Mouse (Mus musculus): ENCODE measurements at regions not wholly inside any gene's neighbourhood (a gene's known extent, or its start where the extent isn't known, plus 50 kb on each side); places are given as distances from the start of the nearest gene placed in this dataset.

GRCm38 (mm10) chr10:56485746-56486145, 108.6 kb downstream of the Gja1 start:
- H3K9ac ChIP-seq (ENCODE audit: insufficient read depth, low read depth, low read length, poor library complexity, severe bottlenecking), result no peak overlapping the region
- in situ Hi-C loops (cut with MboI; ENCODE audit: low sequenced_read_pairs in 2 of 2, unreplicated experiment in 2 of 2), result no loop called here
- TF ChIP-seq CHD2 (IDR thresholded peaks at IDR 0.05; ENCODE audit: low read depth, low read length) (no peak), HCFC1 (IDR thresholded peaks at IDR 0.05; ENCODE audit: borderline replicate concordance, insufficient read depth, low read length) (no peak), MAFK (IDR thresholded peaks at IDR 0.05; ENCODE audit: insufficient read depth, low read depth, low read length) (no peak)
- H3K9me3 ChIP-seq (ENCODE audit: control insufficient read depth, insufficient read depth, low read depth, low read length), result no peaks in the 10 kb centered on the region
- no peaks in the 10 kb centered on the region for H3K36me3 ChIP-seq (ENCODE audit: control insufficient read depth, insufficient read depth, low read length, poor library complexity, severe bottlenecking)
- H3K4me3 ChIP-seq (ENCODE audit: insufficient read depth in 1 of 2, low read depth in 1 of 2, low read length in 2 of 2, poor library complexity in 1 of 2, severe bottlenecking in 1 of 2), result no peak overlapping the region
- DNase-seq (ENCODE audit: low read depth, low spot score), result no peak
- peaks cover 0 to 5% of the 10 kb centered on the region in 2 experiments; a peak in 1 of 4 replicates for H3K4me1 ChIP-seq (ENCODE audit: control insufficient read depth in 2 of 2, insufficient read depth in 2 of 2, low read length in 2 of 2, poor library complexity in 1 of 2)
- no peak overlapping the region for H3K27ac ChIP-seq (ENCODE audit: insufficient read depth, low read depth, low read length, poor library complexity, severe bottlenecking)

GRCm38 (mm10) chr10:56486584-56486983, 109.5 kb downstream of the Gja1 start:
- Histone ChIP-seq H3K9ac (ENCODE audit: insufficient read depth, low read depth, low read length, poor library complexity, severe bottlenecking) (no peak overlapping the region), H3K27ac (ENCODE audit: insufficient read depth, low read depth, low read length, poor library complexity, severe bottlenecking) (no peak overlapping the region), H3K9me3 (ENCODE audit: control insufficient read depth, insufficient read depth, low read depth, low read length) (no peaks in the 10 kb centered on the region), H3K4me1 (ENCODE audit: control insufficient read depth in 2 of 2, insufficient read depth in 2 of 2, low read length in 2 of 2, poor library complexity in 1 of 2) (peaks cover 0 to 5% of the 10 kb centered on the region in 2 experiments; a peak in 1 of 4 replicates), H3K36me3 (ENCODE audit: control insufficient read depth, insufficient read depth, low read length, poor library complexity, severe bottlenecking) (no peaks in the 10 kb centered on the region), H3K4me3 (ENCODE audit: insufficient read depth in 1 of 2, low read depth in 1 of 2, low read length in 2 of 2, poor library complexity in 1 of 2, severe bottlenecking in 1 of 2) (no peak overlapping the region)
- TF ChIP-seq HCFC1 (IDR thresholded peaks at IDR 0.05; ENCODE audit: borderline replicate concordance, insufficient read depth, low read length) (no peak), MAFK (IDR thresholded peaks at IDR 0.05; ENCODE audit: insufficient read depth, low read depth, low read length) (peak; percentile 68; the same call in 1 of the 2 replicates), ZNF384 (IDR thresholded peaks at IDR 0.05; ENCODE audit: low read depth, low read length) (no peak), CHD2 (IDR thresholded peaks at IDR 0.05; ENCODE audit: low read depth, low read length) (no peak)
- DNase-seq (ENCODE audit: low read depth, low spot score), result peak; percentile 34
- in situ Hi-C loops (cut with MboI; ENCODE audit: low sequenced_read_pairs in 2 of 2, unreplicated experiment in 2 of 2), result no loop called here

- no peak for DNase-seq (ENCODE audit: low read depth, low spot score)
- H3K27ac ChIP-seq (ENCODE audit: insufficient read depth, low read depth, low read length, poor library complexity, severe bottlenecking), result no peak overlapping the region
- H3K4me3 ChIP-seq (ENCODE audit: insufficient read depth in 1 of 2, low read depth in 1 of 2, low read length in 2 of 2, poor library complexity in 1 of 2, severe bottlenecking in 1 of 2), result no peak overlapping the region
- no peak for TF ChIP-seq ZNF384 (IDR thresholded peaks at IDR 0.05; ENCODE audit: low read depth, low read length)
- no peak overlapping the region for H3K9ac ChIP-seq (ENCODE audit: insufficient read depth, low read depth, low read length, poor library complexity, severe bottlenecking)
- H3K4me1 ChIP-seq (ENCODE audit: control insufficient read depth in 2 of 2, insufficient read depth in 2 of 2, low read length in 2 of 2, poor library complexity in 1 of 2), result no peaks in the 10 kb centered on the region
- in situ Hi-C loops (cut with MboI; ENCODE audit: low sequenced_read_pairs in 2 of 2, unreplicated experiment in 2 of 2), result no loop called here
- no peaks in the 10 kb centered on the region for H3K36me3 ChIP-seq (ENCODE audit: control insufficient read depth, insufficient read depth, low read length, poor library complexity, severe bottlenecking)
- H3K9me3 ChIP-seq (ENCODE audit: control insufficient read depth, insufficient read depth, low read depth, low read length), result no peaks in the 10 kb centered on the region
These were observed 116.3 kb downstream of the Gja1 start for GRCm38 (mm10) chr10:56493461-56493860.

- H3K4me3 ChIP-seq (ENCODE audit: insufficient read depth in 1 of 2, low read depth in 1 of 2, low read length in 2 of 2, poor library complexity in 1 of 2, severe bottlenecking in 1 of 2), result no peak overlapping the region
- no peak for TF ChIP-seq ZC3H11A (IDR thresholded peaks at IDR 0.05; ENCODE audit: borderline replicate concordance, low read depth, low read length)
- TF ChIP-seq MAFK (IDR thresholded peaks at IDR 0.05; ENCODE audit: insufficient read depth, low read depth, low read length), result no peak
- no peak for TF ChIP-seq ZNF384 (IDR thresholded peaks at IDR 0.05; ENCODE audit: low read depth, low read length)
- no peak for TF ChIP-seq HCFC1 (IDR thresholded peaks at IDR 0.05; ENCODE audit: borderline replicate concordance, insufficient read depth, low read length)
These were observed 118.2 kb downstream of the Gja1 start for GRCm38 (mm10) chr10:56495352-56495751.

GRCm38 (mm10) chr10:56519041-56519440, 141.9 kb downstream of the Gja1 start:
- in situ Hi-C loops (cut with MboI; ENCODE audit: low sequenced_read_pairs in 2 of 2, unreplicated experiment in 2 of 2), result no loop called here

More at GRCm38 (mm10) chr10:56495352-56495751, 118.2 kb downstream of the Gja1 start:
- H3K36me3 ChIP-seq (ENCODE audit: control insufficient read depth, insufficient read depth, low read length, poor library complexity, severe bottlenecking), result no peaks in the 10 kb centered on the region
- no peak for DNase-seq (ENCODE audit: low read depth, low spot score)
- in situ Hi-C loops (cut with MboI; ENCODE audit: low sequenced_read_pairs in 2 of 2, unreplicated experiment in 2 of 2), result no loop called here
- no peak overlapping the region for H3K9ac ChIP-seq (ENCODE audit: insufficient read depth, low read depth, low read length, poor library complexity, severe bottlenecking)
- no peaks in the 10 kb centered on the region for H3K9me3 ChIP-seq (ENCODE audit: control insufficient read depth, insufficient read depth, low read depth, low read length)
- H3K4me1 ChIP-seq (ENCODE audit: control insufficient read depth in 2 of 2, insufficient read depth in 2 of 2, low read length in 2 of 2, poor library complexity in 1 of 2), result no peaks in the 10 kb centered on the region
- H3K27ac ChIP-seq (ENCODE audit: insufficient read depth, low read depth, low read length, poor library complexity, severe bottlenecking), result no peak overlapping the region

More at GRCm38 (mm10) chr10:56519041-56519440, 141.9 kb downstream of the Gja1 start:
- Histone ChIP-seq H3K27ac (ENCODE audit: insufficient read depth, low read depth, low read length, poor library complexity, severe bottlenecking) (no peak overlapping the region), H3K36me3 (ENCODE audit: control insufficient read depth, insufficient read depth, low read length, poor library complexity, severe bottlenecking) (no peaks in the 10 kb centered on the region), H3K9me3 (ENCODE audit: control insufficient read depth, insufficient read depth, low read depth, low read length) (no peaks in the 10 kb centered on the region), H3K4me3 (ENCODE audit: insufficient read depth in 1 of 2, low read depth in 1 of 2, low read length in 2 of 2, poor library complexity in 1 of 2, severe bottlenecking in 1 of 2) (no peak overlapping the region), H3K9ac (ENCODE audit: insufficient read depth, low read depth, low read length, poor library complexity, severe bottlenecking) (no peak overlapping the region), H3K4me1 (ENCODE audit: control insufficient read depth in 2 of 2, insufficient read depth in 2 of 2, low read length in 2 of 2, poor library complexity in 1 of 2) (no peaks in the 10 kb centered on the region)
- TF ChIP-seq ZNF384 (IDR thresholded peaks at IDR 0.05; ENCODE audit: low read depth, low read length) (no peak), CHD2 (IDR thresholded peaks at IDR 0.05; ENCODE audit: low read depth, low read length) (no peak)
- DNase-seq (ENCODE audit: low read depth, low spot score), result no peak
